Mouse (Mus musculus) testis, postnatal 10 days (tissue): ENCODE data around the gene Rpl7a.

Experiments
- DNase-seq: peaks from one replicate; pipeline ENCODE4 v3.0.0; 2021; ENCODE audit warnings: low spot score

Rpl7a gene

GRCm38 (mm10) chr2:26914148-26914941 is 3.8 kb downstream of the Rpl7a start:
- DNase-seq: no peak

- DNase-seq: peak; percentile 78
Observed at GRCm38 (mm10) chr2:26915927-26916728, 5.6 kb downstream of the Rpl7a start, which contains the start of the genes Surf2 and Surf1. Gene Surf2 (plus strand): TSS chr2:26916367. Gene Surf1 (minus strand): TSS chr2:26916530.

GRCm38 (mm10) chr2:26916738-26917137 is 6.2 kb downstream of the Rpl7a start:
- DNase-seq: no peak

- no peak for DNase-seq
Observed at GRCm38 (mm10) chr2:26919684-26920083, 9.1 kb downstream of the Rpl7a start.

GRCm38 (mm10) chr2:26920190-26920855 is 9.8 kb downstream of the Rpl7a start:
- DNase-seq: no peak

GRCm38 (mm10) chr2:26921784-26922183 is 11.2 kb downstream of the Rpl7a start:
- DNase-seq: no peak

- no peak for DNase-seq
Observed at GRCm38 (mm10) chr2:26927745-26928476, 17.3 kb downstream of the Rpl7a start.

- peak; percentile 66 for DNase-seq
Observed at GRCm38 (mm10) chr2:26930390-26930789, 19.8 kb downstream of the Rpl7a start.

- no peak for DNase-seq
Observed at GRCm38 (mm10) chr2:26932473-26933303, 22.1 kb downstream of the Rpl7a start.

- DNase-seq: peak; percentile 97
Observed at GRCm38 (mm10) chr2:26933304-26934055, 22.9 kb downstream of the Rpl7a start, which contains the start of the genes Surf4 and Stkld1. Gene Surf4 (minus strand): TSS chr2:26933928. Gene Stkld1 (plus strand): TSS chr2:26934047.

GRCm38 (mm10) chr2:26935286-26935685 is 24.7 kb downstream of the Rpl7a start:
- DNase-seq: no peak

- DNase-seq: no peak
Observed at GRCm38 (mm10) chr2:26936425-26936824, 25.9 kb downstream of the Rpl7a start.

GRCm38 (mm10) chr2:26941539-26941938 is 31.0 kb downstream of the Rpl7a start:
- no peak for DNase-seq

GRCm38 (mm10) chr2:26943253-26943652 is 32.7 kb downstream of the Rpl7a start:
- DNase-seq: no peak

GRCm38 (mm10) chr2:26950411-26950810 is 39.8 kb downstream of the Rpl7a start:
- DNase-seq: no peak

- no peak for DNase-seq
Observed at GRCm38 (mm10) chr2:26951346-26951905, 40.9 kb downstream of the Rpl7a start.

GRCm38 (mm10) chr2:26952193-26952592 is 41.6 kb downstream of the Rpl7a start:
- no peak for DNase-seq

- DNase-seq: no peak
Observed at GRCm38 (mm10) chr2:26952866-26953265, 42.3 kb downstream of the Rpl7a start.

GRCm38 (mm10) chr2:26954735-26955395 is 44.3 kb downstream of the Rpl7a start:
- no peak for DNase-seq
